Mouse (Mus musculus): ENCODE data around the gene Serinc5.
A peak's percentile ranks its signal among the peaks of the same experiment; 100 is the strongest.

The Serinc5 gene

DNA sequence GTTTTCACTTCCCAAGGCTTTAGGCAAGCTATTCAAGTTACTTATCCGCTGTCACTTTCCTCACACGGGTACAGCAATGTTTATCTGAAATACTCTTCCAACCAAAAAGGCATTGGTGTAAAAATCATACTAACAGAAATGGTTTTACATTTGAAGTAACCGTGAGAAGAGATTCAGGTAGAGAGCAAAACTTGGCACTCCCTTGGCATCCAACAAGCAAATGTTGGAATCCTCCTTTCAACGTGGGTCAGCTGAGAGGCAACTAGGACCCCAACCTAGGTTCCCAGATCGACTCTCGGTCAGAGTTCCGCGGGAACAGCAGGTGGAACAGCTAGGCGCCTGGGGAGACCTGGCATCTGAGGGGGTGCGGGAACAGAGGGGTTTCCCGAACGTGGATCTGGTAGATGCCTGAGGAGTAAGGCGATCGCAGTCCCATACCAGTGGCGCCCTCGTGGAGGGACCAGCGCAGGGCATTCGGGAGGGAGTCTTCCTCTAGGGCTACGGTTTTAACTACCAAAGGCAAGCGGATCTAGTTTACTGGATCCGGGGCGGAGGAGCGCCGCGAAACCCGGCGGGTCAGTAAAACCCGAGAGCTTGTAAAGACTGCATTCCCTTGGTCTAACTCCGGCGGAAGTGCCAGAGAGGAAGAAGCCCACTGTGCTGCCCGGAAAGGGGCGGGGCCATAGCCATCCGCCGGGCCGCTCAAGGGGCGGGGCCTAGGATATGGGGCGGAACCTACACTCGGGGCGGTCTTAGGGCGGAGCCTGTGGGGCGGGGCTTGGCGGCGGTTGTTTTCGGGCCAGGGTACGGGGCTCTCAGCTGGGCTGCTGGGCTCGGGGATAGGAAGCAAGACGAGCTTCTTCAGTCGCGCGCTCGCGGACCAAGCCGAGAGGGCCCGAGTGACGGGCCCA, at the start of gene Serinc5:
Gene Serinc5, plus strand, starts transcription at position 781 of the 911 bp plus-strand sequence.
- DNase-seq (ENCODE audit: low spot score in 2 of 2) = peak; percentile 95 to 97

DNA sequence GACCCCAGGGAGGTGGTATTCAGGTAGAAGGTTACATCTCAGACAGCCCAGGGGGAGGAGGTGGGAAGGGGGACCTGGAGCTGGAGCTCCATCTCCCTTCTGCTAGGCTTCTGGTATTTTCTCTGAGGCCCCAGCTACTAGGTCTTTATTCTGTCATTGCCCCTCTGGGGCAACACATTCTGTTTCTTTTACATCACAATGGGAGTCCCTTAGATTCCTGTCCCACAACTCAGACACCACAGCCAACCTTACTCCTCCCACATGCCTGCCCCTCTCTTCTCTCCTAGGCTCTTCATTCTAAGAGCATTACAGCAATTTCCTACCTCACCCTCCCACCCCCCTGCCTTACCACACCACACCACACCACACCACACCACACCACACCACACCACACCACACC, 34.8 kb upstream of the Serinc5 start, which contains the start of gene Spz1:
Gene Spz1, minus strand, starts transcription at position 101 of the 400 bp plus-strand sequence.
- DNase-seq (ENCODE audit: low spot score in 2 of 2) = no peak

DNA sequence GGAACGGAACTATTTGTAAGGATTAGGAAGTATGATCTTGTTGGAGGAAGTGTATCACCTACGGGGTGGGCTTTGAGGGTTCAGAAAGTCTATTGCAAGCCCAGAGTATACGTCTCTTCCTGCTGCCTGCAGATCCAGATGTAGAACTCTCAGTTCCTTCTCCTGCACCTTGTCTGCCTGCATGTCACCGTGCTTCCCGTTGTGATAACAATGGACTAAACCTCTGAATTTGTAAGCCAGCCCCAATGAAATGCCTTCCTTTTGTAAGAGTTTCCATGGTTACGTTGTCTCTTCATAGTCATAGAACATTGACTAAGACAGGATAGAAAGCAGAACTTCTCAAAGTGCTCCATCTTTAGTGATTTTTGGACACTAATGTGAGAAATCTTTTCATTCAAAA, 34.2 kb upstream of the Serinc5 start:
- DNase-seq (ENCODE audit: low spot score in 2 of 2) = no peak

DNA sequence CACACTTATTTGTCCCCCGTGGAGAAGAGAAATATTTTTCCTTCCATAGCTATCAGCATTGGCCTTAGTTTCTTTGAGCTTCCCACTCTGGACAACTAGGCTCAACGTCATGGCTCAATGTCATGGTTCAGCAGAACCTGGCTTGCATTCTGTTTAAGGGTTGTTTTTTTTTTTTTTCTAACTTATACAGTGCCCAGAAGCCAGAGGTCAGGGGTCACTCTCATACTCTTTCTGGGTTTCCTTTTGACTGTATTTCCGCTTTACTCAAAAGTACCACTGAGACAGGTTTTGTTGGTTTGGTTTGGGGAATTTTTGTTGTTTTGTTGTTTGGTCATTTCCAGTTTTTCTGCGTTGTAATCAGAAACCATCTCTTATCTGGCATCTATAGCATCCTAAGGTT, 32.7 kb upstream of the Serinc5 start:
- DNase-seq (ENCODE audit: low spot score in 2 of 2) = no peak

DNA sequence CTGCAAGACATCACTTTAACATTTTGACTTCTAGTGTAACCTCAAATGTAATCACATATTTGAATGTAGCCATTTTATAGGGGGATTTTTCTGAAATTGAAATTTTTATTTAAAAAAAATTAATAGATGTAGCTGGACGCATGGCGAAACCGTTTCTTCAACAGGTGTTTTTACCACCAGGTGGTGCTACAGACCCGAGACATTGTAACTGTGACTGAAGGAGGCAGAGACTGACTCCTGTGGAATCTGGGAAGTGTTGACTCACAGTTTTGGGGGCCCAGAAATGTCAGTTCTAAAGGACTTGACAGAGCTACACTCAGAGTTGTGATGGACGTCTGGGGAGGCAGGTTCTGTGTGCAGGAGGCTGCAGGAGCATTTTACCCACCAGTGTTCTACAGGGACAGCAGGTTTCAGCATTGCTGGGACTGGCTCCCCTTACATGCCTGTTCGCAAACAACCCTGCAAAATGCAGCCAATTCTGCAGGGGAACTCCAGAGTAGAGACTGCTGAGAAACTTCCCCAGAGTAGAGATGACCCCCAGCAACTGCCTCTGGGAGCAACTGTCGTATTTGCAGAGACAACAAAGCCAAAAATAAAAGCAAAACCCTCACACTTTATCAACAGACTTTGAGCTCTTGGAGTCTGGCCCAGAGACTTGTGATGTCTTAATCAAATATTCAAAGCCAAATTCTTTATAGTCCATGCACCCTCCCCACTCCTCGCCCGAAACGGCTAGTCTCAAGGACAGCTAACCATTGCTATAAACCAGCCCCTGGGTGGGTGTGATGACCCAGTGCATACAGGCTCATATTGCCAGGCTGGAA, 30.5 kb upstream of the Serinc5 start:
- peak; percentile 23 to 56 for DNase-seq (ENCODE audit: low spot score in 2 of 2)

DNA sequence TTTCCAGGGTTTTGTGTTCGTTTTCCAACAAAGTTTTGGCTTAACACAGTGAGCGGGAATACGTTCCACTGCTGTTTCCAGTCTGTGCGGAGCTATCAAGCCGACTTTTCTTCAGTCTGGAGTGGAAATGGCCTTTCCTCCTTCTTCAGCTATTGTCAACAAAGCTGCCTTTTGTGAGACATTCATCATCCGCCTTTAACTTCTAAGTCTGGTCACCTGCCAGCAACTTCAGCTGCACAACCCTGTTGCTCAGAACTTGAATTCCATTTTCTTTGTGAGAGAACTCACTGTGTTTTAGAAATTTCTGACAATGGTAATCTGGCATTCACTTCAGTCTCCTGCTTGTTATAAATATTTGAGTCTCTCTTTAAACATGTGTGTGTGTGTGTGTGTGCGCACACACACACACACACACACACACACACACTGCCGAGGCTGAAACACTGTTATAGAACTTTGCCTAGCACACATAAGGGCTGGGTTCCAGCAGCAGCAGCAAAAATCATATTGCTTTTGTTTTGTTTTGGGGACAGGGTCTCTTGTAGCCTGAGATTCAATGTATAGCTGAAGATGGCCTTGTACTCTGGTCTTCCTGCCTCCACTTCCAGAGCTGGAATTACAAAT, 26.7 kb upstream of the Serinc5 start:
- DNase-seq (ENCODE audit: low spot score in 2 of 2) = no peak

DNA sequence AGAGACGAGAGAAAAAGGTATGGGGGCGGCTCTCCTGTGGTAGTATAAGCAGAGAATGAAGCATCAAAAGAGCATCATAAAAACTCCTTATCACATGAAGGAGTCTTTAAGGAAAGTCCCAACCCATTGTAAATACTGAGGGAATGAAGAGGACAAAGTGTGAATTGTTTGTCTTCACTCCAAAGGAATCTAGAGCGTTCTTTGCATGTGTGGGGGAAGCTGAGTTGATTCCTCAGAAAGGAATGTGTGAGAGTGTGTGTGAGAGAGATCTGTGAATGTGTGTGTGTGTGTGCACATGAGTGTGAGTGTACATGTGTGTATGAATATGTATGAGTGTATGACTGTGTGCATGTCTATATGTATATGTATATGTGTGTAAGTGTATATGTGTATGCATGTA, 22.2 kb upstream of the Serinc5 start:
- DNase-seq (ENCODE audit: low spot score in 2 of 2) = no peak

DNA sequence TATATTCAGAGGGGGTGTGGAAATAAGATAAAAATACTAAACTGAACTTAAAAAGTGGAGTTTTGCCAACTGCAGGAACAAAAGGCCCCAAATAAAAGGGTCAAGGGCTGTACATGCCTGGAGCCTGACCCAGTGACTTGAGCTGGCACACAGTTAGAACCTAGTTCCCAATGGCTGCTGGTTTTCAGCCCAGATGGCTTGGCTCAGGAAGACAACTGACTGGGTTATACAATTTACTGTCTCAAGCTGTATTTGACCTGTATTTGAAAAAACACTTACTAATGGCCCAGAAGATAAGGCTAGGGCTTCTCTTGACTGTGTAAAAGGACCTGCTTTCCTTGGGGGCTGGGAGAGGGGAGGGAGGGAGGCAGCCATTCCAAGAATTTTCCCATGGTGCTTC, 21.6 kb upstream of the Serinc5 start:
- DNase-seq (ENCODE audit: low spot score in 2 of 2) = no peak

DNA sequence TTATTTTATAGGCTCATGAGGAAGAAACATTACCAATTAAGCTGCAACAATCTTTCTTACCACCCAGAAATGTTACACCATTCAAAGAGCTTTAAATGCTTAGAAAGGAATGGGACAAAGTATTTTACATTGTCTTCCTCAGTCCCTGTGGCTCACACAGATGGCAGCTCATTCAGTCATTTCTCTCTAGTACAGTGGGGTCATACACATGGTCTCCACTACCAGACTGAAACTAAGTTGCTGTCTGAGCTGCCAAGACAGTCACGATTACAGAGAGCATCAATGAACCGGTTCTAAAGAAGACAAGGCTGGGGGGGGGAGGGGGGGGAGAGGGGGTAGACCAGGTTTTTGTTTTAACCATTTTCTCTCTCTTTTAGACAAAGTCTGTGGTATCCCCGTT, 19.7 kb upstream of the Serinc5 start:
- no peak for DNase-seq (ENCODE audit: low spot score in 2 of 2)

DNA sequence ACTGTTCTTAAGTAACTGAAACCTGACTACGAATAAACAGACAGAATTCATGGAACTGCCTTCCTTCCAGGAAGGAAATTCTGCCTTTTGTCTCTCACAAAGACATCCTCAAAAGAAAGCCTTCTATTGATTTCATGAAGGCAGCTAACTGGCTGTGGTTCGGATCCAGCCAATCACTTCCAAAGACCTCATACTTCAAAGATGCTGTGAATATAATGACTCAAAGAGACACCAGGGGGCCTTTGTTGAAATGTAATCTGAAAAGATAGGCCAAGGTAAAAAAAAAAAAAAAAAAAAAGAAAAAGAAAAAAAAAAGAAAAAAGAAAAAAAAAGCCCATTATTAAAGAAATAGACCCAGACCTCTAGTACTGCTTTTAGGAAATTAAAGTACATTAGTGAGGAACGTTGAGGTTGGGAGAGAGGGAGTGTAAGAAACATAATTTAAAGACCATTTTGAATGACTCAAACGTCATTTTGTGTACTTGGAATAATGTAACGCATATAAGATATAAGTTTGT, 18.6 kb upstream of the Serinc5 start:
- DNase-seq (ENCODE audit: low spot score in 2 of 2) = no peak

DNA sequence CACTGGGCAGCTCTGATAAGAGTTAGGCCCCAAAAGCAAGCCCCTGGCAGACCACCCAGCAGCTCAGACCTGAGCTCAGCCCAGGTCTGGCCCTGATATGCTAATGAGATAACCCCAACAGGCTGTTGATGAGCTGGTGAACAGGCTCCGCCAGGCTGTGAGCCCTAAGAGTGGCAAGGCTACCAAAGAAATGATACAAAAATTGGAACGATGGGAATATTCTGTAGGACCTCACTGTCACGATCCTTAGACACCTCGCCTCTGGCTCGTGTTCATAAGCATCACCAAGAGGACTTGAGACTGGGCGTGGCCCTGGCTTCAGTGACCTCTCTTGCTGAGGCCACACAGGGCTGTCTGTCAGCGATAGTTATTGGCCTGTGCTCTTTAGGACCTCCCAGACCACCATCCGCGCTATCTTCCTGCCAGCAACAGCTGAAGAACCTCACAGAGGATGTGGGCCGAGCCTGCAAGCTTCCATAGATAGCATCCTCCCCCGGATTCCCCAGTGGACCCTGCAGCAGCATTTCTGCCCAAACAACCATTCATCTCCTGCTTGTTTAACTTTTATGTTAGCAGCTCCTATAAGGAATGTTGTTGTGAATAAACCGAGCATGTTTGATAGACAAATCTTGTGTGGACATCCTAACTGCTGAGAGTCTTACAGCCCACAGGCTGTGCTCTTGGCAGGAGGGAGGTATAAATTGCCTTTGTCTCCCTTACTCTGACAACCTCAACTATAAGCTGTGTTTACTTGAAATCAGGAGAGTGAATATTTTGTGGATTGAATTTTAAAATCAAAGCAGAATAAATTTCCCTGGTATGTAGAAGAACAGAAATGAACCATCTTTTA, 17.9 kb upstream of the Serinc5 start:
- DNase-seq (ENCODE audit: low spot score in 2 of 2) = no peak

DNA sequence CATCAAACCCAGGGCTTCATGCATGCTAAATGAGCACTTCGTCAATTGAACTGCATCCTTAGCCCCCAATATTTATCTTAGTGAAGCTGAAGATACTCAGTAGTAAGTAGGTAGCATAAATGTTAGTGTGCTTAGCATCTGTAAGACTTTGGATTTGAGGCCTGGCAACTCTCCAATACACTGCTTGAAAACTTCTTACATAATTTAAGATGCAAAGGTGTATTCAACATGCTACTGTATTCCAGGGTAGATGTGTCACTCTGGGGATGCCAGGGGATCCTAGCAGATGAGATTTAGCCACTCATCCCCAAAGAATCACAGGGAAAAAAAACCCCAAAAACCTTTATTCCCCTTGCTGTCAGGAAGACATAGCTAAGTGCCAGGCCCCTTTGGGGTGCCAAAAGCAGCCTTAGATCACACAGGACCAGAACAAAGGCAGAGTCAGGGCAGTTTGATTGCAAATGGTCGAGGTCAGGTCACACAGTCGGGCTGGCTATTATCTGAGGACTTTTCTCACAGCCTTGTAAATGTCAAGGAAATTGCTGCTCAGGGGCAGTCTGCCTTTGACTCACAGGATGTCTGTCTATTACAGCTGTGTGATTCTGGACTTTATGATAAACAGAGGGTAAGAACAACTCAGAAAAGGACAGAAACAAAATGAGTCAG, 17.0 kb upstream of the Serinc5 start:
- DNase-seq (ENCODE audit: low spot score in 2 of 2) = no peak

DNA sequence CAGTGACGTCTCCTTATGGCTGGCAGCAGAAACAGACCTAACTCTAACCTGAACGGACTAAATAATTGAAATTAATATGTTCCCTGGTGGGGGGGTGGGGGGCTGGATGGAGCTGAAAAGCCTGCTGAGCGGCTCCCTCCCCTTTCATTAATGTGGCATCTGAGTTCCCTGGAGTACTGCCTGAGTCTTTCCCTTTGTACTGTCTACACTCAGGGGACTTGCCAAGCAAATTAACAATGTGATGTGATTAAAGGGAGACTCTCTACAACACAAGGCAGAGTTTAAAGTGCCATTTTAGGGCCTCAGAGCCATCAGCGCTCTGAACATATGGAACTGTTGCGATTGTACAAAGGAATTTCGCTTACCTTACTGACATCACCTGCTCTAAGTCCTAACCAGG, 16.4 kb upstream of the Serinc5 start:
- no peak for DNase-seq (ENCODE audit: low spot score in 2 of 2)

DNA sequence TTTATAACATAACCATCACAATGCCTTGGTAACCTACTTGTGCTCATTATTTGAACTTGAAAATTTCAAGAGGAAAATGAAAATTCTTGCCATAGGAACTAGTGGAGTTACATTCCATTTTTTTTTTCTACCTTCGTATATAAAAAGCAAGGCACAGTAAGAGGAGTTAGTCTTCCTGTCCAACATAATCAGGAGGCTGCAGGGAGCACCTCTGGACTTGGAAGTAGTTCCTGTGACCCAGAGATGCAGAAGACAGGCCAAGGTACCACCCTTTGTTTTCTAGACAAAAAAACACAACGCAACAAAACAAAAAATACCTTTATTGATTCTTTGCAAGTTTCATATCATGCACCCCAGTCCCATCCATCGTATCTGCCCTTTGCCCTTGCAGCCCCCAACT, 16.0 kb upstream of the Serinc5 start:
- no peak for DNase-seq (ENCODE audit: low spot score in 2 of 2)

DNA sequence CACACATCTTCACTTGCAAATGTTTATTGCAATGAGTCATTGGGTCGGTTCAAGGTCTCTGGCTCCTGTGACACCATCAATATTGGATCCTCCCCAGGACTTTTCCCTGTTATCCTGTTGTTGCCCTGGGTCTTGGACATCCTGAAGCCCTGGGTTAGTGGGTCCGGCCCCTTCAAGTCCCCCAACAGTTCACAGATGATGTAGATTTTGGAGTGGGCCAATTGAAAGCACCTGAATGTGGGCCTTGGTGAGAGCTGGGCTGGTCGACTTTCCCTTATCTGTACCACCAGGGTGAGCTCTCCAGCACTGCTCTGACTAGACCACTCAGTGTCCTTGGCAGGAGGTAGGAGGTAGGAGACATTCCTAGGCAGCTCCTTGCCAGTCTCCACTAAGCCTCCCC, 15.5 kb upstream of the Serinc5 start:
- DNase-seq (ENCODE audit: low spot score in 2 of 2) = no peak

DNA sequence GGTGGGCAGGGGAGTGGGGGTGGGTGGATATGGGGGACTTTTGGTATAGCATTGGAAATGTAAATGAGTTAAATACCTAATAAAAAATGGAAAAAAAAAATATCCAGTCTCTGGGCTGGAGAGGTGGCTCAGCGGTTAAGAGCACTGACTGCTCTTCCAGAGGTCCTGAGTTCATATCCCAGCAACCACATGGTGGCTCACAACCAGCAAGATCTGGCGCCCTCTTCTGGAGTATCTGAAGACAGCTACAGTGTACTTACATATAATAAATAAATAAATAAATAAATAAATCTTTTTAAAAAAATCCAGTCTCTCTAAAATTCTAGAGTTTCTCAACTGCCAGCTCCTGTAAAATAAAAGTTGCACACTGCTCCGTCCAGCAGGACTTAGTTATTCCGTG, 5.6 kb upstream of the Serinc5 start:
- peak in 1 of 2 experiments; percentile 24 for DNase-seq (ENCODE audit: low spot score in 2 of 2)

DNA sequence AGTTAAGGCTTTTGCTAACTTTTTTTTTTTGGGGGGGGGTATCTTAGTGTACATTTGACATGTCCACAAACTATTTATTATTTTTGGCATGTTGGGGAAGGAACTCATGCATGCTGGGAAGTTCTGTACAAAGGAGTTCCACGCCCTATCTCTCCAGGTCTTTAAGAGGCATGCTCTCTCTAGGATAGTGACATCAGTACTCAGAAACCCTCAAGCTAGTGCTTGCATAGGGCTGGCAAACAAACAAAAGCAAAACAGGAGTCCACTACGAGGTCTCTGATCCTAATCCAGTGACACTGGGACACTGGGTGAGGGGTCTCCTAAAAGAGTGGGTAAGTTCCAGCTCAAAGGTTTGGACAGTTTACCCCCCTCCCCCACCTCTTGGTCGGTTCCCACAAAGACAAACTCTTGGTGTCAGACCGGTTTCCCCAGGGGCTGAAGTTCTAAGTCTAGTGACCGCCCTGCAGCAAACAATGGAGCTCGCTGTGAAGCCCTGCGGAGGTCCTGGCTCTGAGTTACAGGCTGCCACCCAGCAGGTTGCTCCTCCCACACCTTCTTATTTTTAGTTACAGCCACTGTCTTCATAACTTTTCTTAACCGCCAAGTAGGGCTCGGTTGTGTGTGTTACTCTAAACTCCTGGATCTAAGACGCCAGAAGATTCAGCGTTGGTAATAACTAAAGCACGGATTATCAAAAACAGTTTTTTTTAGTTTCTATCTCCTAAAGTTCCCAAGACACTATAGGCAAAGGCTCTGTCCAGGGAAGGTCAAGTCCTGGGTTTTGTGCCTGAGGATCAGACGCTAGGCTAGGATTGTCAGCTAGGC, 1.2 kb upstream of the Serinc5 start:
- DNase-seq (ENCODE audit: low spot score in 2 of 2) = peak; percentile 21 to 27

DNA sequence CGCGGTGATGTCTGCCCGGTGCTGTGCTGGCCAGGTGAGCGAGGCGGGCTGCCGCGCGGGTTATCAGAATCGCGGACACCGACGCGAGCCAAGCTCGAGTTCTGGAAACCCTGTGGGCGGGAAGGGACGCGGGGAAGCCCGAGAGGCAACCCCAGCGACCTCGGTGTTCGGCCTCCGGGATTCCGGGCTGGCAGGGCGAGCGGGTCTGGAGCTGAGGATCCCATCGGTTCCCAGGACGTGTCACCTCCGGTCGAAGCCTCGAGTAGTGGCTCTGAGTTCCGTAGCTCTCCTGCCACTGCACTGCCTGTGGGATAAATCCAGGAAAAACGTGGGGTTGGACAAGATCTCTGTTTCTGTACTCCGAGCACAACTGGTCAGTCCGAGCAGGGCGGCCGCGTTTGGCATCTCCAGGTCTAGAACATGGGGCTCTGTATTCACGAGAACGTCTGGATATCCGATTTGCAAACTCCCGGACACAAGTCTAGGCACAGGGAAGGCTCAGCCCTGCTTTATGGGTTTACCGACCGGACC, 428 bp downstream of the Serinc5 start:
- no peak for DNase-seq (ENCODE audit: low spot score in 2 of 2)

DNA sequence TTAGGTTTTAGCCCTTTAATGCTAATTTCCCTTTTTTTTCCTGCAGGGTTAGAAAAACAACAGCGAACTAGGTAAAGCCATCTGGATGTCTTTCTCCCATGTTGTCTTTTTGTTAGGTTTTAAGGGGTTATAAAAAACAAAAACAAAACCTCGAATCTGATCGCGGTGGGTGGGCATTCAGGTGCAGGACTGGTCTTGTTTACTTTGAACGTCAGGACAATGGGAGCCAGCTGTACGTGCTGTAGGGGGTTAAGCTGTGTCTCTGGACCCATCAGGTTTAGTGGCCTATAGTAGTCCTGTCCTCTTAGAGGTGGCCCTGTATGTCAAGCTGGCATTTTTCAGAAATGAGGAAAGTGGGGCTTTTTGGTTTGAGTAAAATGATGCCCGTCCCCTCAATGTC, 1.0 kb downstream of the Serinc5 start:
- no peak for DNase-seq (ENCODE audit: low spot score in 2 of 2)
